Mouse (Mus musculus) left cerebral cortex, adult 9 months (tissue): ENCODE measurements around the gene Spats1.
A peak's percentile ranks its signal among the peaks of the same experiment; 100 is the strongest.

ENCODE experiments used
- DNase-seq, 2 experiments: peaks; one replicate each; pipeline ENCODE4 v3.0.0; 2022; ENCODE audit warnings: low spot score in 2 of 2

The Spats1 gene

DNA sequence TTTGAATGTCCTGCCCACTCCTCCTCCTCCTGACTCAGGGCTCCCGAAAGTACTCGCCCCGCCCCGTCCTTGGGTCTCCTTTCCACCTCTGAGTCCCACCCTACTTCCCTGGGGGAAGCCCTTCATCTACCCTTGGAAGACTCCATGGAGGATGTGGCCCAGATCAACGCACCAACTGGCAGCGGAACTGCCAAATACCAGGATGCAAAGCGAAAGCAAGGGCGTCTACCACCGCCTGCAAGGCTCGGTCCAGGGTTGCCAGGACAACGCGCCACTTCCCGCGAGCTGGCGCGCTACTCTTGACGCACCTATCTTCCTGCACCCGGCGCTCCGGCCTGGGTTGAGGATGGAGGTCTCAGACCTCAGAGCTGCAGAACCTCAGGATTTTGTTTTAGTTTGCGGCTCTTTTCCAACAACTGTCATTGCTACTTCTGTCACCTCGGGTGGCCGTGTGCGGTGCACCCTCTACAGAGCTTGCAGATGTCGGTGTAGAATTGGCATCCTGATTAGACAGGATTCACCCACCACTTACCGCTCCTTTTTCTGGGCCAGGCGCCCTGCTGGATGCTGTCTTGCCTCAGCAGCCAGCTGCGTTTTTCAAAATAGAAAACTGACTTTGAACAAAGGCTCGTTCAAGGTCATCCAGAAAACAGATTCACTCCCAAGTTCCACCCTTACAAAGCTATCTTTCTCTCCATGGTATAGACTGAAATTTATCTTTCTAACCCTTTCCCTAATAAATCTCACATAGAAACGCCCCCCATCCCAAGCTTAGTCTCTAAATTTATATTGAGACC lies at the start of gene Spats1:
Gene Spats1 (minus strand): TSS at position 747 of the 797 bp plus-strand sequence.
- peak; percentile 76 to 87 for DNase-seq

DNA sequence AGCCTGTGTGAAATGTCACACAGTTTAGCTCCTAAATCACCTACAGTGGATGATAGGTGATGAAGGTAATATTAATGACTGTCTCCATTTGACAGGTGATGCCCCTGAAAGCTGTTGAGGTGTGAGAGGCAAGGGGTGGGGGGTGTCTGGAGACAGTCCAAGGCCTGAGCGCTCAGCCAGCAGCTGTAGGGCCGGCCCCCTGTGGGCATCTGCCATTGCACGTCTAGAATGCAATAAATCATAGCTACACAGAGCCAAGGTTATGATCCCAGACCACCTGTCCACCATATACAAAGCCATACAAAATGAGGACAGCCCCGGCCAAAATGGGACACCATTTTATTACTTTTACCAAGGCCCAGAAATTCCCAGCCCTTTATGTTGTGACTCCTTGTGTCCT lies 49.7 kb upstream of the Spats1 start:
- no peak for DNase-seq

DNA sequence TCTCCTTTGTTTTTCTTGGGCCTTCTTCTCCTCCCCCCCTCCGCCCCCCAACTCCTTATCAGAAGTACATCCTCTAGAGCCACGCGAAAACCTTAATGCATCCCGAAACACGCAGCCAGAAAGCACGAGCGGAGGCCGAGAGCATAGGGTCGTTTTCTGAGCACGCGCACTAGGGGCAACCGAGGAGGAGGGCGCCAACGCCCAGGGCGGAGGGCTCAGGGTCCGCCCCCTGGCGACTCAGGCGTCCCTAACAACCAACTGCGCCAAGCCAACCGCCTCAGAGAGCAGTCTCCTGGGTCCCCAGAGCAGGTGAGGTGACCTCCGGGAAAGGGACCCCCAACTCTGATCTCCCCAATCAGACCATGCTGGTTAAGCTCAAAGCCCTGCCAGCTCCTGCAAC lies 48.0 kb upstream of the Spats1 start, which contains the start of gene Tcte1:
Gene Tcte1 (plus strand): TSS at position 172 of the 400 bp plus-strand sequence.
- DNase-seq, result no peak

- DNase-seq, result no peak
These were observed 44.9 kb upstream of the Spats1 start for GRCm38 (mm10) chr17:45520136-45520535.

- DNase-seq, result no peak
These were observed 43.7 kb upstream of the Spats1 start for GRCm38 (mm10) chr17:45518766-45519475.

DNA sequence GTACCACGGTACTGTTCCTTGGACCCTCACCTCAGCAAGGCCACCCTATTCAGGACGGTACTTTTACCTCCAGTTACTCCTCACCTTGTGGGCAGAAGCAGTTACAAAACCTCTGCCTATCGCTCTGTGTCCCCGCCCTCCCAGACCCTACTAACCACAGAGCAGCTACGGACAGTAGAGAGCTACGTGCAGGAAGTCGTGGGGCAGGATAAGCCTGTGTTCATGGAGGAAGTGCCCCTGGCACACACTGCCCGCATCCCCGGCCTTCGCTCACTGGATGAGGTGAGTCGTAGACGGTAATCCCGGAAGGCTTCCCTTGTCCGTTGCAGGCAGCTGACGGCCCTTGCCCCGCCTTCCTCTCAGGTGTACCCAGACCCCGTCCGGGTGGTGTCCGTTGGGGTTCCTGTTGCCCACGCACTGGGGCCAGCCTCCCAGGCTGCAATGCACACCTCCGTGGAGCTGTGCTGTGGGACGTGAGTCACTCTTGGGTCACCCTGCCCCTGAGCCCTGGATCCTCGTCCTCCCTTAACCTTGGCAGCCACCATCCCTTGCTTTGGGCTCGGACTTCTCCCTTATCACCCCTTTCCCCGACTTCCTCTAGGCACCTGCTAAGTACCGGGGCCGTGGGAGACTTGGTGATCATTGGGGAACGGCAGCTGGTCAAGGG lies 42.5 kb upstream of the Spats1 start:
- no peak for DNase-seq

GRCm38 (mm10) chr17:45517135-45517534 lies 41.9 kb upstream of the Spats1 start:
- DNase-seq, result no peak

DNA sequence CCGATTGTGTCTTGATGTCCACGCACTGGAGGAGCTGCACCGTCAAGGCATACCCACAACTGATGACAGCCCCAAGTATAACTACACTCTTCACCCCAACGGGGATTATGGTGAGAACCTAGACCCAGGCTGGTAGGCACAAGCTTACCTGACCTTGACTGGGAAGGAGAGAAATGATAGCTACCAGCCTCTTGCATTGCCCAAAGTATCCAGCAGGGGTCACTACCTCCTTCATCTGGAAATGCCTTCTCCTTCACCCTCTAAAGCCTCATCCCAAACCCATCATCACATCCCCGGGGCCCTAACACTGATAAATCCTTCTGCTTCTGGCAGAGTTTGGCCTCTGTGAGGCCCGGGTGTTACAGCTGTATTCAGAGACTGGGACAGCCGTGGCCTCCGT lies 41.3 kb upstream of the Spats1 start:
- peak; percentile 51 to 92 for DNase-seq

GRCm38 (mm10) chr17:45515806-45516205 lies 40.6 kb upstream of the Spats1 start:
- no peak for DNase-seq

GRCm38 (mm10) chr17:45515204-45515726 lies 40.0 kb upstream of the Spats1 start:
- DNase-seq, result no peak

DNA sequence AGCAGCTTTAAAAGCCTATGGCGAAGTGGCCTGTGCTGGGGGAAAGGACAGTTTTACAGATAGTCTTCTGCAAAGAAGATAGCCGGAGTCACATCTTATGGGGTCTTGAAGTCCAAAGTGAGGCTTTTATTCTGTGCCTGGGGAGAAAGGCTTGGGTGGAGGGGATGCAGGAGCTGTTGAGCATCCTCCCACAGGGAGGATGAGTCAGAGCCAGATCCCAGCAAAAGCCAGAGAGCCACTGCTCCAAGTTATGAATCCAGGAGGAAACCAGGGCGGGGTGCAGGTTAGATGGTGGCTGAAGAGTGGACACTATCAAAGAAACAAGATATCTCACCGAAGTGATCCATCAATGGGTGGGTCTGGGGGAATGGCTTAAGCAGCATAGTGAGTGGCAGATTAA lies 36.5 kb upstream of the Spats1 start:
- DNase-seq, result no peak

DNA sequence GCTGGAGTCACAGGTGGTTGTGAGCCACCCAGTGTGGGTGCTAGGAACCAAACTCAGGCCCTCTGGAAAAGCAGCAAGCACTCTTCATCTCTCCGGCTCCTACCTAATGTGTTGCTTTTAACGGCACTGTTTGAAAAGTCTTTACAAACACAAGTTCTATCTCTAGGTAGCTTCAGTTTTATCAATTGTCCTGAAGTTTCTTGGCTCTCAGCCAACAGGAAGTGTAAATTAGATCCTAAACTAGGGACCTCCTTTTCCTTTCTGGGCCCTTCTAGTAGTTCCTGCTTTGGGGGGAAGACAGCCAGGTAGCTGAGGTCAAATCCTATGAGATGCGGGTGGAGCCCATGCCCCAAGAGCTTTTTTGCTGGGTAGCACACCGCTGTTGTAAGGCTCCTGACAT lies 35.7 kb upstream of the Spats1 start:
- no peak for DNase-seq

DNA sequence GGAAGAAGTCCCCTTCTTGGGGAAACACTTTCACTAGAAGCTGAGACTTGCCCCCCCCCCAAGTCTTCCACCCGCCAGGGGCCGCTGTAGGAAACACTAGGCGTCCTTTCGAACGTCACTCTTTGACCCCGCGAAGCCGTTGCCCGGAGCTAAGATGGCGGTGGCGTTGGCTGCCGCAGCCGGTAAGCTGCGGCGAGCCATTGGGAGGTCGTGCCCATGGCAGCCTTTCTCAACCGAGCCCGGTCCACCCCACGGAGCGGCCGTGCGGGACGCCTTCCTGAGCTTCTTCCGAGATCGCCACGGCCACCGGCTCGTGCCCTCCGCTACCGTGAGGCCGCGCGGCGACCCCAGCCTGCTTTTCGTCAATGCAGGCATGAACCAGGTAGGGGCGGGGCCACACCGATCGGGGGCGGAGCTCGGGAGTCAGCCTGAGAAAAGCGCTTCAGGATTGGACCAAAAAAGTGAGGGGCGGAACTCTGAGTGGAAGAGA lies 31.5 kb upstream of the Spats1 start, which contains the start of gene Aars2:
Gene Aars2 (plus strand): TSS at position 142 of the 490 bp plus-strand sequence.
- DNase-seq, result peak; percentile 61 to 90

DNA sequence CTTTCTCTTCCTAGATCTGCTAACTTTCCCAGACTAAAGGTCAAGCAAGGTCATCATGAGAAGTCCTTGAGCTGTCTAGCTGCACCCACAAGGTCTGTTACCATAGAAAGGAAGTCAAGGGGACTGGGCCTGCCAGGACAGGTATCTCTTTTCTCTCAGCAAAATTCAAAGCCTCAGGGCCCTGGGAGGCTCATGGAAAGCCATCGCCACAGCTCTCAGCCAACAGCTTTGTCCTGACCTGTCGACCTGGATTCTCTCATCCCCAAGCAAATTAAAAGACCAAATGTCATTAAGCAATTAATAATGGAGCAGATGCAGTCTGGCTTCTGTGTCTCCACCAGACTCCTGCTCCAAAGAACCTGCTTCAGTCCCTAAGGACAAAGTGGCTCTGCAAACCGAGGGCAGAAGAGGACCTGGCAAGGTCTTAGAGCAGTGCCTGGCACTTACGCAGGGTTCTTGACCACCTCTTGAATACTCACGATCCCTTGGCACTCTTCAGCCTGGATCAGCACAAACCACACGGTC lies 30.8 kb upstream of the Spats1 start:
- no peak for DNase-seq

DNA sequence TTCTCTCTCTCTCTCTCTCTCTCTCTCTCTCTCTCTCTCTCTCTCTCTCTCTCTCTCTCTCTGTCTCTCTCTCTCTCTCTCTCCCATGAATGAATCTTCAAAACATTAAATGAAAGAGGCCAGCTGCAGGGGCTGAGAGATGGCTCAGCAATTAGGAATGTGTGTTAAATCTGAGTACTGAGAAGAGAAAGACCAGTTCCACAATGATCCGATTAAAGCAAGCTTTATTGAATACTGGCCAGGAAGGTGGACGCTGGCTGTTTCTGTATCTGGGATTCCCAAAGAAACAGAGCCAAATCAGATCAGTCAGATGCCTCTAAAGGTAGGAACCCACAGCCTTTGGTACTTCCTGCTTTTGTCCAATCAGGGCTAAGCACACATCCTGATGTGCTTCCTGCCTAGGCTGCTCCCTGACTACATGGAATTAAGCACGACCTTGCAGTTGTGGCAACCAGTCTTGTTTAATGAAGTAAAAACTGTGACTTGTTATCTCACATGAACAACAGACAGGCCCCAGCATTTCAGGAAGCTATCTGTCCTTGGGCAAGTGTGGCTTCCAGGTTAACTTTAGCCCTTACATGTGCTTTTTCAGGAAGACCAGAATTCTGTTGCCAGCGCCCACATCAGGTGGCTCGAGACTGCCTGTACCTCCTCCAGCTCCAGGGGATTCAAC lies 28.2 kb upstream of the Spats1 start:
- no peak for DNase-seq

DNA sequence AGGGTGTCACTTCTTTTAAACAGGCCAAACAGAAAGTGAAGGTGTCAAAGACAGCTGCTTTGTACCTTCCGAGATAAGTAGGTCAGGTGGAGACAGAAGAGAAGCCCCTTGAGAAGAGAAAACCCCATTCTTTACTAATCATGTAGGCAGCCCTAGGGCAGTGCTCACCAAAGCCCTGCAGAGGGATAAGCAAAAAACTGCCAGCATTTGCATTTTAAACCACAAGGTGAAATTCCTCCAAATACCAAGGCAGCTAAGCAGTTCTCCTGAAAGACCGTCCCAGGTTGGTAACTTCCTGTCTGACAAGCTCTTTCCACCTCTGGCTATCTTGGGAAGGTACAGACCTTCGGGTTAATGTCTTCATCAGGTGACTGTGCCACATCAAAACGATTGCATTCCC lies 27.1 kb upstream of the Spats1 start:
- no peak for DNase-seq

GRCm38 (mm10) chr17:45500981-45501380 lies 25.8 kb upstream of the Spats1 start:
- no peak for DNase-seq

- DNase-seq, result no peak
These were observed 24.3 kb upstream of the Spats1 start for GRCm38 (mm10) chr17:45499516-45499915.

DNA sequence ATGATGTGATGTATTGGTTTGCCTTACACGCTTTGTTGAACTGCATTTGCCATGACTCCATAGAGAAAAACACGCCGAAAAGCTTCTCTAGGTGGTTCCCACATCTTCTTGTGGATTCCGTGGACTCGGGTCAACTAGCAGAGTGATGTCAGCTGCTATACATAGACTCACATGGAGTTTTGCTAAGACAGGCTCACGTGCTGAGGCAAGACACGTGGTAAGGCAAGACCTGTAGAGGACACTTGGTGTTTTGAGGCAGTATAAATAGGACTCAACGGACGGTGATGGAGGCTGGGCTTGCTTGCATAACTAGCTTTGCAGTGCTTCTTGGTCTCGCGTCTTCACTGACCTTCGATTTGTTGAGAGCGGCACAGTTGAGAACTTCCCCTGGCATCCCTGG lies 23.2 kb upstream of the Spats1 start:
- DNase-seq, result no peak

DNA sequence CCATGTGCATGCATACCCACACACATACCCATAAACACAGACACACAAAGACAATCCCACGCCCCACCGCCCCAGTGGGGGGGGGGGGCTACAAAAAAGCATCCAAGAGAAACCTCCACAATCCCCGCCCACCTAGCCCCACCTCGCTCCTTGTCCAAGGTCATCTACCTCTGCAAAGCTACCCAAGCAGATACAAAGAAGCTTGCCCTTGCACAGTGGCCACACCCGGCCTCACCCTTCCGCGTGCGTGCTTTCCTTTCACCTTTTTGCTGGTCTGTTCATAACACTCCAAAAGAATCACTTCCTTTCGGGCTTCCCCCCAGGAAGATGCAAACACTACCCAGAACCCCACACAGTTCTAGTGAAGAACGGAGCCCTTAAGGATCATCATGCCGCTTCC lies 20.2 kb upstream of the Spats1 start:
- no peak for DNase-seq

DNA sequence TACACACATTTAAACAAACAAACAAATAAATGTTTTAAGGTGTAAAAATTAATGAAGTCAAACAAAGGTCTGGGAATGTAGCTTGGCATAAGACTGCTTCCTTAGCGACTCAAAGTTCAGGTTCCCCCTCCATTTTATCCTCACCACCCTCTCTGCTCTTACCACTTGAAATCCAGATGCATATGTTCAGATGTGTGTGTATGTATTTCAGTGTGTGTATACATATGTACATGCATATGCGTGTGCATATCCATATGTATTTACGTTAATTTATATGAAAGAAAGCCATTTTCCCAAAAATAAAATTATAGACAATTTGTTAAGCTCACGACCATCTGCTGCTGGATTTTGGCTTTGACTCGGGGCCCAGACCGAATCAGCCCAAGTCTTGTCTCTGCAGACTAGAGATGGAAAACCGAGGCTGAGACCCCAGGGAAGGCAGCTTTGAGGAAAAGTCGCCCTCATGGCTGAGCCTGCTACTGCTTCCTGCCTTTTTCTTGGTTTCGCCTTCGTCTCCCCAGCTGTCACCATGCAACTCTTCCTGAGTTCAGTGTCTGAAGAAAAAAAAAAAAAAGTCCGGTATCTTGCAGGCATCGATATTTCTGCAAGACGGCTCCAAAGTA lies 15.4 kb upstream of the Spats1 start:
- no peak for DNase-seq
